Mouse (Mus musculus): Measurements from ENCODE around the gene Ank3. TPM values are rescaled to one million over a fixed set of nuclear protein-coding genes. Genes with fewer than 3 reads are reported as not detected.

Gene Ank3
- total and polyA plus RNA-seq, 3 experiments = 3.2 to 6.7 TPM; not detected in 1

DNA sequence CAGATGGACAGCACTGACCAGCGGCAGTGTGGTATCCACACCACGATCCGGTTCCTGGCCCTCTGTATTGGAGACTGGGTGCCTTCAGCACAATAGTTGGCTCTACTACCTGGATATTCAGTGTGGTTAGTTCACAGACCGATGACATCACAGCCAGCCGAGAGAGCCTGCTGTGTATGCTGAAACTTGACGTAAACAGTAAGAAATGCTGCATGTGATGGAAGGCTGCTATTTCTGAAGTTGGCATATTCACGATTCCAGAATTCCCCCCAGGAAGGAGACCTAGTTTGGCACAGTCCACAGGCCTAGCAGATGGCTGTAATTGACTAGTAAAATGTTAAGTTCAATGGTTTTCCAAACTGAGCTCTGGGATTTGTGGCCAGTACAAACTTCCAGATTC lies 521.2 kb downstream of the Ank3 start:
- H3K36me3 ChIP-seq (ENCODE audit: control insufficient read depth in 1 of 2, insufficient read depth in 2 of 2, low read length in 2 of 2) = peaks cover 0 to 9% of the 10 kb centered on the region in 2 experiments; a peak in 2 of 4 replicates
- peaks cover 5 to 14% of the 10 kb centered on the region in 2 experiments for H3K4me1 ChIP-seq (ENCODE audit: control insufficient read depth in 1 of 2, insufficient read depth in 2 of 2, low read length in 2 of 2)
- TF ChIP-seq KAT2A (conservative IDR thresholded peaks at IDR 0.05; ENCODE audit: low read depth, low read length) (no peak), USF2 (IDR thresholded peaks at IDR 0.05; ENCODE audit: borderline replicate concordance in 1 of 2, insufficient read depth in 1 of 2, low read depth in 1 of 2, low read length in 2 of 2) (no peak), GATA1 (IDR thresholded peaks at IDR 0.05; ENCODE audit: low read depth, low read length) (no peak), TBP (IDR thresholded peaks at IDR 0.05; ENCODE audit: low read depth, low read length) (no peak), EP300 (IDR thresholded peaks at IDR 0.05; ENCODE audit: low read depth in 1 of 2, low read length in 2 of 2) (no peak), POLR2AphosphoS5 (IDR thresholded peaks at IDR 0.05; ENCODE audit: borderline replicate concordance, low read depth, low read length) (no peak), MYB (IDR thresholded peaks at IDR 0.05; ENCODE audit: low read depth, low read length) (no peak), CTCF (IDR thresholded peaks at IDR 0.05 in 2 of 3, conservative IDR thresholded peaks at IDR 0.05 in 1 of 3; ENCODE audit: control insufficient read depth in 1 of 3, insufficient read depth in 1 of 3, low read depth in 2 of 3, low read length in 3 of 3, poor library complexity in 1 of 3, severe bottlenecking in 1 of 3) (no peak), TAL1 (IDR thresholded peaks at IDR 0.05; ENCODE audit: low read length) (no peak), USF1 (IDR thresholded peaks at IDR 0.05; ENCODE audit: low read depth, low read length) (no peak), ETS1 (IDR thresholded peaks at IDR 0.05; ENCODE audit: low read depth, low read length) (no peak), POLR2AphosphoS2 (IDR thresholded peaks at IDR 0.05; ENCODE audit: low read length) (no peak), UBTF (IDR thresholded peaks at IDR 0.05; ENCODE audit: borderline replicate concordance, insufficient read depth, low read depth, low read length) (no peak), RCOR1 (IDR thresholded peaks at IDR 0.05; ENCODE audit: low read depth, low read length) (no peak), BHLHE40 (IDR thresholded peaks at IDR 0.05; ENCODE audit: borderline replicate concordance, low read depth, low read length) (no peak), RAD21 (IDR thresholded peaks at IDR 0.05; ENCODE audit: low read depth, low read length) (no peak), HCFC1 (IDR thresholded peaks at IDR 0.05; ENCODE audit: low read depth, low read length) (no peak)
- H3K9me3 ChIP-seq (replicated peaks; ENCODE audit: insufficient read depth, low read length) = no peaks in the 10 kb centered on the region
- H3K79me2 ChIP-seq (ENCODE audit: control insufficient read depth, insufficient read depth, low read length, poor library complexity) = no peaks in the 10 kb centered on the region
- no peak overlapping the region for H3K9ac ChIP-seq (ENCODE audit: control insufficient read depth, low read depth, low read length, poor library complexity, severe bottlenecking)
- H3K27ac ChIP-seq (ENCODE audit: control insufficient read depth, low read depth, low read length) = no peak overlapping the region
- peaks cover 0 to 2% of the 10 kb centered on the region in 2 experiments; a peak in 1 of 4 replicates for H3K27me3 ChIP-seq (ENCODE audit: control insufficient read depth in 1 of 2, insufficient read depth in 2 of 2, low read length in 2 of 2)
- H3K4me3 ChIP-seq (ENCODE audit: control insufficient read depth in 1 of 2, insufficient read depth in 1 of 2, low read depth in 2 of 2, low read length in 2 of 2) = no peak overlapping the region
- DNase-seq (ENCODE audit: low read depth, low spot score) = no peak

DNA sequence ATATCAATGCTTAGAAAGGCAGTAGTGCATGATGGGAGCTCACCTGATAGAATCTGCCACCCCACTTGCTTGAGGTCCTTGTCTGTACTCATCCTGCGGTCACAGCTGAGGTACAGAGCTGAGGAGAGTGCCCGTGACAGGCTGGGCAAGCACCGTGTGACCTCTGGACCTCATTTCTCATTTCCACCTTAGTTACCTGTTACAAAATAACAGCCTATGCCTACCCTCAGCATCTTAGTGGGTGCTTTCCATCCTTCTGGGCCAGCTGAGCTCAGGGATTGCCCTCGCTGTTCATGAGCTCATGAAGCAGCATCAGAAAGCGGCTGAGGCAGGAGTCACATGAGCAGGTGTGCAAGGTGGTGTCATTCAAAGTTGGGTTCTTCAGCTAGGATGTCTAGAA lies 523.5 kb downstream of the Ank3 start:
- Histone ChIP-seq H3K27me3 (ENCODE audit: control insufficient read depth in 1 of 2, insufficient read depth in 2 of 2, low read length in 2 of 2) (no peaks in the 10 kb centered on the region), H3K9me3 (replicated peaks; ENCODE audit: insufficient read depth, low read length) (no peaks in the 10 kb centered on the region)

More for the DNA sequence above, 523.5 kb downstream of the Ank3 start:
- Histone ChIP-seq H3K79me2 (ENCODE audit: control insufficient read depth, insufficient read depth, low read length, poor library complexity) (no peaks in the 10 kb centered on the region), H3K36me3 (ENCODE audit: control insufficient read depth in 1 of 2, insufficient read depth in 2 of 2, low read length in 2 of 2) (peaks cover 0 to 9% of the 10 kb centered on the region in 2 experiments; a peak in 2 of 4 replicates), H3K4me3 (ENCODE audit: control insufficient read depth in 1 of 2, insufficient read depth in 1 of 2, low read depth in 2 of 2, low read length in 2 of 2) (no peak overlapping the region), H3K9ac (ENCODE audit: control insufficient read depth, low read depth, low read length, poor library complexity, severe bottlenecking) (no peak overlapping the region), H3K27ac (ENCODE audit: control insufficient read depth, low read depth, low read length) (no peak overlapping the region), H3K4me1 (ENCODE audit: control insufficient read depth in 1 of 2, insufficient read depth in 2 of 2, low read length in 2 of 2) (peaks cover 7 to 14% of the 10 kb centered on the region in 2 experiments)
- DNase-seq (ENCODE audit: low read depth, low spot score) = no peak
- TF ChIP-seq MAX (IDR thresholded peaks at IDR 0.05; ENCODE audit: low read length) (no peak), MXI1 (IDR thresholded peaks at IDR 0.05; ENCODE audit: low read depth, low read length) (no peak), MAZ (IDR thresholded peaks at IDR 0.05; ENCODE audit: low read depth, low read length) (no peak), ELF1 (IDR thresholded peaks at IDR 0.05; ENCODE audit: low read depth, low read length) (no peak), USF1 (IDR thresholded peaks at IDR 0.05; ENCODE audit: low read depth, low read length) (no peak), E2F4 (IDR thresholded peaks at IDR 0.05; ENCODE audit: borderline replicate concordance, low read depth, low read length) (no peak)

All from MEL (cell line).